Mouse (Mus musculus): Measurements from ENCODE around the gene Tmem253.

Tmem253 gene

DNA sequence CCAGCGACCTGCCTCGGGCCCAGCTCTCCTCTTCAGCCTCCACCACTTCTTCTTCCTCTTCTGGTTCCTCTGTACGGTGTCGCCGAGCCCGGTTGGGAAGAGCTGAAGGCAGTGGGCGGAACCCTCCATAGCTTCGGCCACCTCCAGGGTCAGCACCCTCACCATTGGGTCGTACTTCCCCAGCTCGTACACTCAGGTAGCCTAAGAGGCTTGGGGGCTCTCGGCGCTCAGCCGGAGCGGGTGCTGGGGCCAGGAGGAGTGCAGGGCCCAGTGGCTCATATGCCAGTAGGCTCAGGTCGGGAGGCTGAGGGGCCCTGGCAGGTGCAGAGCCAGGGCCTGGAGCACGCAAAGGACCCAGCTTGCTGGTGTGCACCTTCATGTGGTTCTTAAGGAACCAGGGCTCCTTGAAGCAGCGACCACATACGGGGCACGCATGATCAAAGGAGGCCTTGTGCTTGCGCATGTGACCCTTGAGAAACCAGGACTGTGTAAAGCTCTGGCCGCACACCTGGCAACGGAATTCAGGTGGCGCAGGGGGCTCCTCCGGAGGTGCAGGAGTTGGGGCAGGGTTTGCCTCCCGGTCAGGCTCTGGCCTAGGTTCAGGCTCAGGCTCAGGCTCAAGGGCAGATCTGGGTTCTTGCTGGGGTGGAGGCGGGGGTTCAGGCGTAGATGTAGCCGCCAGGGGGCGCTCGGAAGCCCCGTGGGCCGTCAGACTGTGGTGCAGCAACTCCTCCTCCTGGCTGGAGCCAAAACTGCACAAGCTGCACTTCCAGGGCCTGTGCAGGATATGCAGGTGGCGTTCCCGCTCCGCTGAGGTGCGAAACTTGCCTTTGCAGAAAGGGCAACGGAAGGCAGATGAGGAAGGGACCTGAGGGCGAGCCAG lies 6.9 kb upstream of the Tmem253 start:
- DNase-seq (ENCODE audit: low read depth, low spot score), result peak; percentile 91

DNA sequence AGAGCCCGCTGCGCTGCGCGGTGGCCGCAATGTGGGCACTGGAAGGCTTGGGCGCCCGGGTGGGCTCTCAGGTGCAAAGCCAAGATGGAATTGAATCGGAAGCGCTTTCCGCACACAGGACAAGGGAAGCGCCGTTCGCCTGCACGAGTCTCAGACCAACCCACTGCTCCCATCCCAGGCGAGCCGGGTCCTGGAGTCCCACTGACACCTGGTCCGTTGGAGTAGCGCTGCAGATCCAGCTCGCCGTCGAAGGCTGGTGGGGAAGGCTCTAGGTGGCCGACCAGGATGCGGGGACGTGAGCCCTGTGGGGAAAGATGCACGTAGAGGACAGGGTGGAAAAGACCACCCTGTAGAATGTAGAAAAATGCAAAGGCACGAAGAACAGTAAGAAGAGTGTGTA lies 6.1 kb upstream of the Tmem253 start:
- DNase-seq (ENCODE audit: low read depth, low spot score), result no peak

DNA sequence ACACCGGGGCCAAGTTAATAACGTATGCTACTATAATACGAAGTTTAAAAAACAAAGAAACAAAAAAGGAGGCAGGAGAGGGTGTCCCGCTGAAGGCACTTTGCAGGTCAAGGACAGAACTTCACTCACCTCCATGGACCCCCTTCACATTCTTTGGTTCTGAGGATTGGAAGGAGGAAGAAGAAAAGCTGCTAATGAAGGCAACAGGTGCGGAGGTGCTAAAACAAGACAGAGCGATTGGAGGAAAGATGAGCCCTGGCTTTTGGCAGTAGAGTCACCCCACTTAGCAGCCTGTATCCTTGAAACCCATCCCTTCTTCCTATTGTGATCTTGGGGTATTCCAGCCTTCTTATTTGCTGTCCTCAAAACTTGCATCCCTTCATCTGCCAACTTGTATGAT lies 5.6 kb upstream of the Tmem253 start:
- no peak for DNase-seq (ENCODE audit: low read depth, low spot score)

DNA sequence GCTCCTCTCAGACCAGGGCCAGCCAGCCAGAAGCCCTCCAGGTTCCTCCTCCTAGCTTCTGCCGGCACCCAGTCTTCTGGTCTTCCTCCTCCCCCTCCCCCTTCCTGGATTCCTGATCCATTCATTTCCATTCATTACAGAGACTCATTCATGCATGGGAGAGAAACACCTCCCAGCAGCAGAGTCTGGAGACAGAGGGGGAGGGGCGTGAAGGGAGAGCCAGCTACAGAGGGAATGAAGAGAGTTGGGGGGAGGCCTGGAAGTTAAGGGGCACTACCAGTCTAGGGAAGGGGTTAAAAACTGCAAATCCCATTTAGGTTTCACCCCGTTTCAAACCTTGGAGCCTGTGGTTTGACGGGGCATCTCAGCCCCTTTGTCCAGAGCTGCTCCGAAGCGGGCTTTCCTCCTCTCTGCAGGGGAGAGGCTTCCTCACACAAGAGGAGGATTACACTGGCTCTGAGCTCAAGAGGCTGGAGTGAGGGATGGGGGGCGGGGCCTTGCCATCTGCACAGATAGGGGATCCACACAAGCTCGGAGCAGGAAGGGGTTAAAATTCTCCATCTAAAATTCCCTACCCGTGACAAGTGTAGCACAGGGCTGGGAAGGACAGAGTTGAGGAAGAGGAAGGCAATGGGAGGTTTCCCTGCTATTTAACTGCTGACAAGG lies 4.9 kb upstream of the Tmem253 start:
- DNase-seq (ENCODE audit: low read depth, low spot score), result no peak

DNA sequence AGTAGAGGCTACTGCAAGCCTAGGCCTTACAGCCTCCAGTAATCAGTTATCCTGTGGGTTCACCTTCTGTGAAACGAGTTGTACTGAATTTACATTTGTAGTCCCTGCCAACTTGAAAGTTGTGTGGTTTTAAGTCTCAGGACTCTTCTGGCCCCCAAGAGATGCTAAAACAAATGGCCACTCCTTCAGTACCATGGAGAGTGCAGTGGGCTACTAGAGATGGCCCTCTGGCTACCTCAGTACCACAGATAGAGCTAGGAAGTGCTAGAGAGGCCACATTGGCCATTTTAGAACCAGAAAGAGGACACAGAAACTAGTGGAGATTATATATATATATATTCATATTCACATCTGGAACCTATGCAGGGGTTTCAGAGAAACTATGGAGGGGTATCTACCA lies 3.8 kb upstream of the Tmem253 start:
- DNase-seq (ENCODE audit: low read depth, low spot score), result no peak

DNA sequence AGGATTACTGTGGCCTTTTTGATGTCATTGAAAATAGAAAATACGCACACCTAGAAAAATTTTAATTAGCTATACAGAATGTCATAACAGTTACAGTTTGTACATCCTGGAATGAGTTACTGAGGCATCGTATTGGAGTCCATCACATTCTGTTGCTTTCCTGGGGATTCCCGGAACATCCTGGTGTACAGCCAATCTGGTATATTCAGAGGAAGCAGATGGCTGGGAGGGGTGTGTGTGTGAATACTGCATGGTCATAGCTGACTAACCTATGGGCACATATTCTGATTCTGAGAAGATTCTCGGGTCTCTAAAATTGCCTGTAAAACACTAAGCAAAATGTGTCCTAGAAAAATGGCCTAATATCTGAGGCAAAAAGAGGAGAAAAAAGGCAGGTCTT lies 3.4 kb upstream of the Tmem253 start:
- no peak for DNase-seq (ENCODE audit: low read depth, low spot score)

DNA sequence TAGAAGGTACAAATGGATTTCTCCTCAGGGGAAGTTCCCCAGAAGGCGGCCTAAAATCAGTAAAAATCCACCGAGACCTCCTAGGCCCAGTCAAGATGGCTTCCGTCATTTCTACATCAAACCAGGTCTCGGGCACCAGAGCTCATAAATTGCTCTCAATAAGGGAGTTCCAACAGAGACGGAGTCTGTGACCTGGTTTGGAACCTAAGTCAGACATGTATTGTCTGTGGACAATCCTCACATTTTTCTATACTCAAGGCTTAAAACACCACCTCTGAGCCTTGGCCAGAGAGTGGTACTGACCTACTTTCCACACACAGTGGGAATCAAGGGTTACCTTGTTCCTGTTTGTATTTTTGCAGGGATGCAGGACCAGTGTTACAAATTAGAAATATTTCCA lies 2.9 kb upstream of the Tmem253 start:
- no peak for DNase-seq (ENCODE audit: low read depth, low spot score)

DNA sequence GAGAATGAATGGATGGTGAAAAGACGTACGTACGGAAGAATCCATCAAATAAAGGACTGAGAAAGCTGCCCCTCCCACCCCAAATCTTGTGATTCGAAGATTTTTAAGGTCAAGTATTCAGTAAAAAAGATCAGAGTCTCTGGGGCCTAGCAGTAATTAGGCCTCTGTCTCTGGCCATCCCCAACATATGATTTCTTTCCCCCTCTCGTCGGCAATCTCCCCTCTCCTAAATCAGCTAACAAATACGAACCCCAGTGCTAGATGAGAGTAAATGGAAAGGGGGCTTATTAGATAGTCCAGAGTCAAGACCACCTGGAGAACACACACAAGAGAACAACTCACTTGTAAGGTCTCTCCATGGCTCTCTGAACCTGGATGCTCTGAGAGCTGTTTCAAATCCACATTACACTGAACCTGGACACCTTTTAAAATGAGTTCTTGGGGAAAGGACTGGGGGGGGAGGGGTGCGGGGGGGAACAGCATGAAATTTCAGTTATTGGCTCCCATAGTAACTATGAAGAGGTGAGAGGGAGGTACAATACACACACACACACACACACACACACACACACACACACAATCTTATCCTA lies 2.3 kb upstream of the Tmem253 start:
- DNase-seq (ENCODE audit: low read depth, low spot score), result no peak

DNA sequence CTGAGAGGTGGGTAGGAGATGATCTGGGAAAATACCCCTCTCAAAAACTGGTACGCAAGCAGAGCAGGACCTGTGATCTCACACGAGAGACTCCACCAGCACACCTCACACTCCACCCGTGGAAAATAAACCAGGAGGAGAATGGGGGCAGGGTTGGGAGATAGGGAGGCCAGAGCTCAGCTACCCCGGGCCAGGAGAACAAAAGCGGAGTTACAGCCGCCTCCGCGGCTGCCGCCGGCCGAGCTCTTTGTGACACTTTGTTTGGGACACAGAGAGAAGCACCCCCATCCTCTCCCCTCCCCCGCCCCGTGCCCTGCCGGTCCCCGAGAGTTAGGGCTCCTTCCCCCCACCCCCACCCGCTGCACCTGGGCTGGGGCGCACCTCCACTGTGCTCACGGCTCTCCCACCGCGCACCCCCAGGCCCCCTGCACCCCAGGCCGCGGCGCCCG lies 1.7 kb upstream of the Tmem253 start:
- peak; percentile 56 for DNase-seq (ENCODE audit: low read depth, low spot score)

DNA sequence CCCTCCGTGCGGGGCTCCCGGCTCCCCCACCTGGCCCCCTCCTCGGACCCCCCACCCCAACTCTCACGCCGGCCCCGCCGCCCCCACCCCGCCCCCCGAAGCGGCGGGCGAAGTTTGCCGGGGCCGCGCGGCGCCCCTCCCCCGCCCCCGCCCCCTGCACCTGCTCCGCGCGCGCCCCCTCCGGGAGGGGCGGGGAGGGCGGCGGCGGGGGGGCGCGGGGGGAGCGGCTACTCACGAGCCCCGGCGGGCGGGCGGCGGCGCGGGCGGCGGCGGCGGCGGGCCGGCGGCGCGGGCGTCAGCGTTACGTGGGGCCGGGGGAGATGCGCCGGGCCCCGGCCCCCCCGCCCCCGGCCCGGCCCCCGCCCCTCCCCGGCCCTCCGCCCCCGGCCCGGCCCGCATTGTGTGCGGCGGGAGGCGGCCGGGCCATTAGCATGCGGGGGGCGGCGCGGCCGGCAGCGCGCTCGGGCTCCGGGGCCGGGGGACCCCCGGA lies 1.1 kb upstream of the Tmem253 start:
- no peak for DNase-seq (ENCODE audit: low read depth, low spot score)

DNA sequence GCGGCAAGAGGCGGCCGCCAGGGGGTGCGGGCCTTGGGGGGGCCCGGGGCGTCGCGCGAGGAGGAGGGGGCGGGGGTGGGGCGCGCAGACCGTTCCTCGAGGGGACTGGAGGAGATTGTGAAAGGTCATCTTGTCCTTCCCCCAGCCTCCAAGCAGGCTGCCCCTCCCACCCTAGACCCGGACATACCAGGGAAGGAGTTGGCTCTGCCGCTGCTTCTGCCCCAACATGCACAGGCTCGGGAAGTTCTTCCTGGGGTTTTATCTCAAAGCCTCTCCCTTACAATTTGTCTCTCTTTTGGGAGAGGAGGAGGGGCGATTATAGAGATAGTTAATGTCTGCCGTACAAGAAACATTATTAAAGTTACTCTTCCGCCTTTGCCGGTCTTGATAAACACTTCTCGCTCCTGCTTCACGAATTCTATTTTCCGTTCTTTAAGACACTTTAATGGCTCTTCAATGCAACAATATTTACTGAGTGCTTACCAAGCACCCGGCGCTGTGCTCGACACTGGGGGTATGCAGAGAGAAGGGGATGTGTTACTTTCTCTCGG lies 622 bp upstream of the Tmem253 start:
- peak; percentile 65 for DNase-seq (ENCODE audit: low read depth, low spot score)

DNA sequence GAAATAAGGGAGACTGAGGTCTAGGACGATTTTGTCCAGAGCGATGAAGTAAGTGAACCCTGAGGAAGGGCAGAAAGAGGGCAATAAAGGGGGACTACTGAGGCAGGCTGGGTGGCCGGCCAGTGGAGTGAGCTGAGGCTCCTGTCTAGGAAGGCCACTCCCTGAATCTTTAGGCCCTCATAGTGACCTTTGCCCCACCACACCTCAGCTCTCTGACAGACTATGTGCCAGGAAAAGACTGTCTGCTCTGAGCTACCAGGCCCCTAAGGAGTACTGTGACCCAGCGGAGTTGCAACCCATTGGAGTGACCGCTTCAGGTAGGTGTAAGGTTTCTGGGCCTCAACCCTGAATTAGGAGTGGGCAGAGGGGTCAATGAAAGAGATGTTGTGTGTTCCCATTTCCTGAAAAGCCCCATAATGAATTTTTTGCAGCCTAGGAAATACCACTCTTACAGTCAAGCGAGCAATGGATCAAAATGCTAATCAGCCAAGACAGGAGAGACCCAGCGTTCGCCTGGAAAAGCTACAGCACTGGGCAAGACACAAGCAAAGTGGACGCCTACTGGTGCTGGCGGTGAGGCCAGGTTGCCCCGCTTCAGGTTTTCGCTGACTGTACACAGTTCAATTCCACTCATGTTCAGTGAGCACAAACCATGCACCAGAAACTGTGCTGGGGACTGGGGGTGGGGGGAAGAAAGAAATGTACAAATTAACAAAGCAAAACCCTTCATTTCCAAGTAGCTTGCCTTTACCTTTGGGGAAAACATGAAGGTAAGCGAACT lies 1.4 kb downstream of the Tmem253 start:
- no peak for DNase-seq (ENCODE audit: low read depth, low spot score)

DNA sequence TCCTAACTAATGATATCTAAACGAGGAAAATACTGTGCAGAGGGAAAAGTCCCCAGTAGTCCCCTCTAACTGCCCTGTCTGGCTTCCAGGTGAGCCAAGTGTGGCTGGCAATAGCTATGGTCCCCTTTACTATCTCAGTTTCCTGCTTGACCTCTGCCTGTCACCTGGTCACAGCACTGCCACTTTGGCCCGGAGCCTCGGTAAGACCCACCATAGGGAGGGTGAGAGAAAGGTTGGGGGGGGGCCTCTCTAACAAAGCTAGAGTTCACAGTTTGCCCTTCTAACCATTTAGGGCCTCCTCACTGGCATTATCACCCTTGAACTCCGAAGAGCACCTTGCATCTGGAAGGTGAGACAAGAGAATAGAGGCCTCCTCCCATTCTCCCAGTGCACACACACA lies 2.2 kb downstream of the Tmem253 start:
- DNase-seq (ENCODE audit: low read depth, low spot score), result no peak

DNA sequence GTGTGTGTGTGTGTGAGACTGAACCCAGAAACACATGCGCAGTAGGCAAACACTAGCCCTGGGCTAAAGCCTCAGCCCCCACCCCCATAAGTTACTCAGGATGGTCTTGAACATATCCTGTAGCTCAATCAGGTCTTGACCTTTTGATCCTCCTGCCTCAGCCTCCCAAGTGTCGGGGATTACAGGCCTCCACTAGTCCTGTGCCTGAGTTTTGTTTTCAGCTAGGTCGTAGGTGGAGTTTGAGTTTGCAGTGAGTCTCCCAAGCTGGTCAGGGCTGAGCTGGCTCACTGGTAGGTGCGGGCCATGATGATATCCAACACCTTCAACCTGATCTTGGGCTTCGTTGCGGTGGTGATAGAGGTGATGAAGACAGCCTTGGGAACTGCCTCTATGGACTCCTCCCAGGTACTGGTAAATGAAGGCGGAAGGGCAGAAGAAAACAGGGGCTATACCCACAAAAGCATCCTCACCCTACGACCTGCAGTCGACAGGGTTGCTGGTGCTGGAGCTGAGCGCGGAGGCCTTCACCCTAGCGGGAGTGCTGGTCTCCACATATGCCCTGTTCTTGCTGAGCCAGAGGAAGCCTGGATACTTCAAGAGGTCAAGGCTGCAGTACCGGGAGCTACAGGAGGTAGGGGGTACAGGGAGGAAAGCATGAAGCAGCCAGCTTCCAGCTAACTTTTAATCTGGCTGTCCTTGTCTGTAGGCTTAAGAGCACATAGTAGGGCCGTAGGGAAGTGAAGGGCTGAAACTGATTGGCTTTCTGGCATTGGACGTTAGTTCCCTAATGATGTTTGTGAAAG lies 3.0 kb downstream of the Tmem253 start:
- no peak for DNase-seq (ENCODE audit: low read depth, low spot score)

DNA sequence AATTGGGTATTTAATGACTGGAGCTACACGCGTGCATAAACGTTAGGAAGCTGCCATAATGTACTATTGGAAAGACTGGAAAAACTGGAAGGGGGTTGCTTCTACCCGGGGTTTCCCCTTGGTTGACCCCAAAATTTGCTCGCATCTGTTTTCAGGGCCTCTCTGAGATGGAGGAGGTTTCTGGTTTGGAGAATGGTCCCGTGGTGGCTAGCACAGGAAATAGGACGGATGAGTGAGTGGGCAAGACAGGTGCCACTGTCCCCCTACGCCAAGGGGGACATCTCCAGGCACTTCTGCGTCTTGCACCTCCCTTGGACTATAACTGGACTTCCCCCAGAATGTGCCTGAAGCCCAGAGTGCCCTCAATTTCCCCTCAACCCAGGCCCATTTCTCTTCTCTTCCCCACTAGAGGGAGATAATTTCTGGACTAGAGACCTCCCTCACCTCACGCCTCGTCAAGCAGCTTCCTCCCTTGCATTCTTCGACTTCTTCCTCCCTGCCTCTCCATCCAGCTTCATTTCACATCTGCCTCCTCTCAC lies 3.7 kb downstream of the Tmem253 start:
- DNase-seq (ENCODE audit: low read depth, low spot score), result no peak

DNA sequence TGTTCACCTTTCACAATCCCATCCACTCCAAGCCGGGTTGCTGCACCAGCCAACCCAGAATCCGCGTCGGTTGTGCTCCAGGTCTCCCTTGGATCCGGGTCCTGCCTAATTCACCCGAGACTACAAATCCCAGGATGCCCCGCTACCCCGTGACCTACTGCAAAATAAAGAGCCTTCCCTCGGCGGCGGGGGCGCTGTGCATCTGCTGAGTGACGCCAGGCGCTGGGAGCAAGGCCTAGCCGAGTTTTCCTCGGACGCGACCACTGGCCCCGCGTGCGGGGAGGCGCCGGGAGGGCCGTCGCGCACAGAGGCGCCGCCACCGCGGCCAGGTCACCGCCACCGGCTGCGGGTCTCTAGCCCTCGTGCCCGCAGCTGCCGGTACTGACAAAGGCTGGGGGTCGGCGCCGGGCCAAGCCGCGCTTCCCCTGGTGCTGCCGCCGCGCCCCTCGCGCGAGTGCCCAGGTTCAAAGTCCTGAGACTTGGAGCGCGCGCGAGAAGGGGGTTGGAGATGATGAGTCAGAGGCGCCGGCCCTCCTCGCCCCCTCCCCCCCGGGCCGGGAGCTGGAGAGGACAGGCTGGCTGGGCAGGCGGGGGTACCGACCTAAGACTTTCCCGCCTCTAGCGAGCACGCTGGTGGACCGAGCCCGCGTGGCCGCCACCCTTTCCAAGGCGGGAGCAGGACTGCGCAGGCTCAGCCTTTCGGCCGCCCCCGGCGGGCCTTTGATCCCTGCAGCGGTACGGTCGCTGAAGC lies 4.3 kb downstream of the Tmem253 start:
- peak; percentile 96 for DNase-seq (ENCODE audit: low read depth, low spot score)

DNA sequence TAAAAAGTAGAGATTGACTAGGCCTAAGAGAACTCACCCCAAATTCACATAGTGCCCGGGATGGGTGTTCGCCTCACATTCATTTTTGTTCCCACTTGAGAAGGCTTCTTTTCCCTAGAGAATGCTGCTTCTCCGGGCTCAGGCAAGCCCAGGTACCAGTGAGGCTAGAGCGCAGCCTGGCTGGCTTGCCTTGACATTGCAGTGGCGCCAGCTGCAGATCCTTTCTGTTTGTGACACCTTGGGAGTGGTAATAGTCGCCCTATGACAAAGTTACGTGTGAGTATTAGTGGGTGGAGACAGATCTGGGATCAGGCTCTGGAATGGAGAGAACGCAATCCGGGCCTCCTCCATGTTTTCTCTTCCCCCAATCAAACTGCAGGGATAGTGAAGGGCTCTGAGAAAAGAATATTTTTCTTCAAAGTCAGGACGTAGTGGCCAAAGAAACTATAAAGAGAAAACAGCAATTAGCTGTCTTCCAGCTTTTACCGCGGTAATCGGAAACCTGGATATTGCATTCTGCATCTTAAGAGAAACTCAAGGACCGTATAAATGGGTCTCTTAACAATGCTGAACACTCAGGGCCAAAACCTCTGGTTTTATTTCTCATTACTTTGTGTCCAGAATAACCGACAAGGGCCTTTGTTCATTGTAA lies 5.2 kb downstream of the Tmem253 start, which contains the start of gene Zfp219:
Gene Zfp219, minus strand, starts transcription at position 248 of the 652 bp plus-strand sequence.
- DNase-seq (ENCODE audit: low read depth, low spot score), result peak; percentile 76

DNA sequence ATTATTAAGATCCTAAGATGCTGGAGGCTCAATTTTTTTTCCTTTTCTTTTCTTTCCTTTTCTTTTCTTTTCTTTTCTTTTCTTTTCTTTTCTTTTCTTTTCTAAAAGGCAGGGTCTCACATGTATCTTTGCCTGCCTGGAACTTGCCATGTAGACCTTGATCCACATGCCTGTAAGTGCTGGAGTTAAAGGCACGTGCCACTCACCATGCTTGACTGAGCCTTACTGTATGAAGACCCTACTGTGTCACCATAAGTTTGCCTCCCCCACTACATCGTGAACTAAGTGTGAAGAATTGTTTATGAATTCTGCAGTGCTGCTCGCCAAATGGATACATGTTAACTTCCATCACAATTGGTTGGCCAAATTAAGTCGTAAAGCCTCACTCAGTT lies 5.7 kb downstream of the Tmem253 start:
- DNase-seq (ENCODE audit: low read depth, low spot score), result no peak
